Mouse (Mus musculus) 3134 (cell line): ENCODE results near the gene Eif4e.

ENCODE experiments used
- DNase-seq: peaks from one replicate; pipeline ENCODE4 v3.0.0-alpha.2; 2011; ENCODE audit warnings: low spot score; ENCODE audit not compliant: insufficient read length; ENCODE audit errors: extremely low read depth

The Eif4e gene

DNA sequence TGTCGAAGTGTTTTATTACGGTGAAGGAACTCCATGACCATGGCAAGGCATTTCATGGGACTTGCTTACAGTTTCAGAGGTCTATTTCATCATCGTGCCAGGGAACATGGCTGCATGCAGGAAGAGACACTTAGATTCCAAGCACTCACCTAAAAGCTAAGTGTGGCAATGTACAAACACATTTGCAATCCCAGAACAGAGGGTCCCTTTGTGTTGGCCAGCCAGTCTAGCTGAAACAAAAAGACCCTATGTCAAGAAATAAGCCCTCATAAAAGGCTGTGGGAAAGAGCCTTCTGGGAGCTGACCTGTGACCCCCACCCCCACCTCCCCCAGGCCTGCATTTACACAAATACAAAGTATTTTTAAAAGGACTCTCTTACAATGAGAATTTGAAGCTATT is 34.9 kb downstream of the Eif4e start:
- DNase-seq, result no peak

DNA sequence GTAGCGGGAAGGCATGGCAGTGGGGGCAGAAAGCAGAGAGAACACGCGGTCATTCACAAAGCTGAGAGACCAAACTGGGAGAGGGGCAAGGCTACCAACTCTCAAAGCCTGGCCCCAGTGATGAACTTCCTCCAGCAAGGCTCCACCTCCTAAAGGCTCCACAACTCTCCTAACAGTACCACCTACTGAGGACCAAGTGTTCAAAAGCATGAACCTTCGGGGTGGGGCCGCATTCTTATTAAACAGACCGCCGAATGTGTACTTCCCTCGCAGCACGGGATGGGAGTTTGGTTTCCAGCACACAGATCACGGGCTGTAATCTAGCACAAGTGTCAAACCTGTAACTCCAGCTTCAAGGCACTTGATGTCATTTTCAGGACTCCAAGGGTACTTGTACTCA is 52.9 kb downstream of the Eif4e start:
- DNase-seq, result no peak

- no peak for DNase-seq
Observed at GRCm38 (mm10) chr3:138586213-138586612, 60.2 kb downstream of the Eif4e start.

GRCm38 (mm10) chr3:138587137-138587536 is 61.2 kb downstream of the Eif4e start:
- DNase-seq, result no peak

GRCm38 (mm10) chr3:138588001-138588400 is 62.0 kb downstream of the Eif4e start:
- no peak for DNase-seq

GRCm38 (mm10) chr3:138591002-138591401 is 65.0 kb downstream of the Eif4e start:
- DNase-seq, result no peak

GRCm38 (mm10) chr3:138591806-138592365 is 65.9 kb downstream of the Eif4e start:
- no peak for DNase-seq

DNA sequence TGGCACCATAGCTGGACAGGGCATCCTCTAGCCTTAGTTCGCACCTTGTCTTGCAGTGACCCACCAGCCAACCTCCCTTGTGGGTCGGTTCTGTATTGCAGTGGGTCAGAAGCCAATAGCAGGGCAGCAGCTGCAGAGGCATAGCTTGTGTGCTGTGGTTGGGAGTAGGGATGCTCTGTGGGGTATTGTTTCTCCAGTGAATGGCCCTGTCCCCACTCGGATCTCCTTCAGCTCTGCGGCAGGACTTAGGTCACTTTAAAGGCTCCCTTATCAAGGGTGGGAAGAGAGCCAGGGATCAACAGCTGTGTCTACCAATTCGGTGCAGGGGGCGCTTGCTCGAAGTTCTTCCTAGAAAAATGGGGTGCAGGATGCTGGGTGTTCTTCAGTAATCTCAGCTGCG is 67.2 kb downstream of the Eif4e start:
- DNase-seq, result no peak

- no peak for DNase-seq
Observed at GRCm38 (mm10) chr3:138593911-138594310, 67.9 kb downstream of the Eif4e start.

DNA sequence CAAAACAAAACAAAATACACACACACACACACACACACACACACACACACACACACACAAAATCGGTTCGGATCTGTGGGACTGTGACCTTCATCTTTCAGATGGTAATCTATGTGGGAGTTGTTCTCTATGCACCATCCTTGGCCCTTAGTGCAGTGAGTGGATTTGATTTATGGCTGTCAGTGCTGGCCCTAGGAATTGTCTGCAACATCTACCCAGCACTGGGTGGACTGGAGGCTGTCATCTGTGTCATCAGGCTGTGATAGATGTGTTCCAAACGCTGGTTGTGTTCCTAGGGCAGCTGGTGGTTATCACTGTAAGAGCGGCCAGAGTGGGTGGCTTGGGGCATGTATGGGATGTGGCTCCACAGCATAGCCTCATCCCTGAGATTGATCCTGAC is 75.1 kb downstream of the Eif4e start:
- no peak for DNase-seq

DNA sequence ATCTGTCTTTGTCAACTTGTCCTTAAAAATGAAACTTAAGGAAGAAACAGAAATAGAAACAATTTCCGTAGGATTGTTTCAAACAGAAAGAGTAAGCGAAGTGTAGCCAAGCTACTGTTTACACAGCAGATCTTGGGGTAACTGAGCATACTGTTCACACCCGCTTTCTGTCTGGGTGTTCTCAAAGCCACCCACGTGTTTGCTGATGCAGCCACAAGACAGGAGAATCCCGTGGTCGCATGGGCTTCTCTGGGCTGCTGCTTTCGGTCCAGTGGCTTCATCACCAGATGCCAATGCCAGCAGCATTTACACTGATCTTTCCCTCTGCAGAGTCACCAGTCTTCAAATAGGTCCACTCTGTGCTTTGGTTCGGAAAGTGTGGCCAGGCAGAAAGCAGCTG is 79.2 kb downstream of the Eif4e start:
- no peak for DNase-seq

DNA sequence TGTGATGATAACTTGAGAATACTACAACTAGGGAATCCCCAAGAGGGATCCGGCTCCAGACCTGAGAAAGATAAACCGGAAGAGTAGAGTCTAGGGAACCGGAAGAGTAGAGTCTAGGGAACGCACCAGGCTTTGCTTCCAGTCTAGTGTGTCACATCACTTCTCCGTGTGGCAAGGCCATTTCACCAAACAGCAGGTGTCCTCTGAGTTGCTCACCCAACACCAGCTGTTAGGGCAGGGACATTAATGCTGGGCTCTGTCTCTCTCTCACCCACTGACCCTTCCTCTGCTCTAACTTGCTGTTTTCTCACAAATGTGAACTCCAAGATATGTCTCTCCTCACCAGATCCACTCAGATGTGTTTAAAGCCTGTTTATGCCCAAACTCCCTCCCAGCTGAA is 82.7 kb downstream of the Eif4e start:
- DNase-seq, result no peak
